Mouse (Mus musculus): ENCODE measurements at regions not wholly inside any gene's neighbourhood (a gene's known extent, or its start where the extent isn't known, plus 50 kb on each side); places are given as distances from the start of the nearest gene placed in this dataset.

- Histone ChIP-seq H3K27ac (no peak overlapping the region), H3K36me3 (no peaks in the 10 kb centered on the region), H3K27me3 (no peaks in the 10 kb centered on the region), H3K4me2 (replicated peaks) (peak overlapping the region; percentile 38), H3K9ac (no peak overlapping the region), H3K4me3 (no peak overlapping the region), H3K4me1 (peaks cover 18% of the 10 kb centered on the region), H3K9me3 (0 out of 2 replicates have a peak, but pooled peaks cover 4% of the 10 kb centered on the region)
- no peak for ATAC-seq (ENCODE audit: insufficient number of reproducible peaks, insufficient read depth, low FRiP score, low TSS enrichment)
- 14% methylated on average over 6 of the region's 6 CpGs for WGBS
Observed at GRCm38 (mm10) chr10:111422057-111422456, 51.0 kb upstream of the Nap1l1 start.

- H3K4me3 ChIP-seq: 0 out of 2 replicates have a peak overlapping the region, but pooled peaks have one; percentile 12
- peak overlapping the region; percentile 38 for H3K4me2 ChIP-seq (replicated peaks)
- no peak overlapping the region for H3K9ac ChIP-seq
- H3K4me1 ChIP-seq: peaks cover 18% of the 10 kb centered on the region
- no peak overlapping the region for H3K27ac ChIP-seq
- no peak for ATAC-seq (ENCODE audit: insufficient number of reproducible peaks, insufficient read depth, low FRiP score, low TSS enrichment)
- H3K36me3 ChIP-seq: no peaks in the 10 kb centered on the region
- WGBS: 40% methylated on average over 11 of the region's 11 CpGs
- H3K9me3 ChIP-seq: no peaks in the 10 kb centered on the region
- no peaks in the 10 kb centered on the region for H3K27me3 ChIP-seq
Observed at GRCm38 (mm10) chr10:111422649-111423048, 50.4 kb upstream of the Nap1l1 start.
